In genomic region chr11:87246724-87247493, GRCm38 (mm10) we compare ENCODE assay signal across 12 mouse cellular contexts.
DNase-seq lines count a peak whose midpoint lies in the region; ATAC-seq and TF ChIP-seq lines count a peak whose summit lies in the region.
"Had no signal": no experiment of that assay in that cellular context is flagged by ENCODE, and none has a peak within 500 bp of the region (broad histone marks: within the 10 kb centered on the region; RNA-seq: fewer than 3 reads in every experiment).

No protein-coding gene starts in this region.

- 0 out of 2 replicates have a peak overlapping the region, but pooled peaks have one; percentile 8 for H3K4me2 ChIP-seq in forebrain, postnatal 0 days (ENCODE audit: low read depth)

- peak; percentile 65 for TF ChIP-seq CTCF in heart, adult 2 months (IDR thresholded peaks at IDR 0.05)
- peak; percentile 50 for TF ChIP-seq CTCF in left cerebral cortex, adult 2 months (IDR thresholded peaks at IDR 0.05)
- TF ChIP-seq CTCF in Patski (IDR thresholded peaks at IDR 0.05), result peak; percentile 19
- peak; percentile 47 for TF ChIP-seq CTCF in forebrain, postnatal 0 days (IDR thresholded peaks at IDR 0.05; ENCODE audit: low read depth)

- WGBS in heart, adult 2 months, result 58% methylated on average over 9 of the region's 9 CpGs
- 29% methylated on average over 9 of the region's 9 CpGs for WGBS in forebrain, postnatal 0 days

- ATAC-seq in Patski, result no peak
- ATAC-seq in forebrain, postnatal 0 days, result peak; percentile 61

- in situ Hi-C loops in Patski (cut with MboI; ENCODE audit: low pct_unique_long_range_greater_than_20kb), result no loop called here

- H3K79me2 ChIP-seq in heart, adult 2 months (replicated peaks; ENCODE audit: control insufficient read depth, insufficient read depth, low read length), result no peaks in the 10 kb centered on the region

- no peak overlapping the region for H3K4me3 ChIP-seq in heart, adult 2 months
- no peak overlapping the region for H3K4me3 ChIP-seq in left cerebral cortex, adult 2 months
- no peak overlapping the region for H3K4me3 ChIP-seq in forebrain, postnatal 0 days (ENCODE audit: low read depth, low read length)
- H3K4me3 ChIP-seq: midbrain, embryonic 10.5 days had no signal

- POLR2A ChIA-PET in Patski (lab: Charles Lee), result no interaction called here

- no peaks in the 10 kb centered on the region; the same call in 1 of the 2 replicates for H3K36me3 ChIP-seq in heart, adult 2 months (ENCODE audit: control insufficient read depth, insufficient read depth, low read length)
- no peaks in the 10 kb centered on the region for H3K36me3 ChIP-seq in forebrain, postnatal 0 days (ENCODE audit: insufficient read depth)

- CTCF ChIA-PET in Patski (lab: Charles Lee), result no interaction called here

- TF ChIP-seq POLR2A in heart, adult 2 months (IDR thresholded peaks at IDR 0.05; ENCODE audit: insufficient read depth, low read depth, low read length), result no peak

- peaks cover 2% of the 10 kb centered on the region for H3K4me1 ChIP-seq in heart, adult 2 months (ENCODE audit: control insufficient read depth, insufficient read depth, low read length)
- H3K4me1 ChIP-seq in forebrain, postnatal 0 days (ENCODE audit: insufficient read depth), result peaks cover 11% of the 10 kb centered on the region; the same call in 1 of the 2 replicates
- H3K4me1 ChIP-seq: midbrain, embryonic 10.5 days had no signal

- peak overlapping the region; percentile 51 for H3K9ac ChIP-seq in heart, adult 2 months (ENCODE audit: low read depth, low read length)
- H3K9ac ChIP-seq in forebrain, postnatal 0 days, result no peak overlapping the region

- TF ChIP-seq EP300 in heart, adult 2 months (IDR thresholded peaks at IDR 0.05; ENCODE audit: insufficient read depth, low read depth, low read length), result no peak

- H3K27me3 ChIP-seq in heart, adult 2 months (ENCODE audit: control insufficient read depth, insufficient read depth, low read length), result no peaks in the 10 kb centered on the region
- no peaks in the 10 kb centered on the region for H3K27me3 ChIP-seq in Patski
- H3K27me3 ChIP-seq in forebrain, postnatal 0 days (ENCODE audit: insufficient read depth, low read length), result no peaks in the 10 kb centered on the region

- peak in 1 of 2 experiments; percentile 20 for DNase-seq in heart, adult 2 months
- DNase-seq in heart, postnatal 14 days, result no peak
- DNase-seq in left cerebral cortex, adult 2 months (ENCODE audit: extremely low spot score in 1 of 2, low spot score in 2 of 2), result no peak
- DNase-seq in left cerebral cortex, adult 11 months (ENCODE audit: low spot score), result no peak
- no peak for DNase-seq in Patski (ENCODE audit: low read depth, low spot score)
- DNase-seq in forebrain, postnatal 0 days, result peak; percentile 34
- no peak for DNase-seq in cerebellum, adult 11 months
- DNase-seq in adrenal gland, adult (ENCODE audit: inconsistent age in 2 of 2, low spot score in 1 of 2), result no peak
- DNase-seq: adrenal gland, adult 8-10 months; kidney, adult 2 months; lung, adult 2 months had no signal

- H3K27ac ChIP-seq in heart, adult 2 months, result peak overlapping the region; percentile 66
- peak overlapping the region; percentile 69 for H3K27ac ChIP-seq in left cerebral cortex, adult 2 months
- H3K27ac ChIP-seq in forebrain, postnatal 0 days (ENCODE audit: low read depth, low read length), result peak overlapping the region; percentile 29; the same call in 1 of the 2 replicates
- H3K27ac ChIP-seq: midbrain, embryonic 10.5 days had no signal

- intact Hi-C loops in heart, adult 2 months (cut with DNase I), result loop anchor here (5.0 kb wide), 1 partner anchor 50 kb away; no protein-coding TSS in a partner anchor
- intact Hi-C loops in heart, postnatal 14 days (cut with DNase I), result loop anchor here (5.0 kb wide), 1 partner anchor 110 kb away; the partner anchor contains the start of gene Ppm1e
- intact Hi-C loops in left cerebral cortex, adult 2 months (cut with DNase I), result loop anchor here (2.0 to 5.0 kb wide), 2 partner anchors 62 to 110 kb away; partner anchors contain the start of gene Ppm1e

- H3K9me3 ChIP-seq in forebrain, postnatal 0 days (ENCODE audit: low read length), result no peaks in the 10 kb centered on the region
- H3K9me3 ChIP-seq: midbrain, embryonic 10.5 days had no signal
